Mouse (Mus musculus): ENCODE results near the gene Cox5a. TPM values are rescaled to one million over a fixed set of nuclear protein-coding genes. Genes with fewer than 3 reads are reported as not detected.

Gene Cox5a
- 1,449 and 1,523 TPM in 2 replicates for polyA plus RNA-seq (2015; fragmentation: Nextera tagmentation; extraction: Ambion mirVana)

DNA sequence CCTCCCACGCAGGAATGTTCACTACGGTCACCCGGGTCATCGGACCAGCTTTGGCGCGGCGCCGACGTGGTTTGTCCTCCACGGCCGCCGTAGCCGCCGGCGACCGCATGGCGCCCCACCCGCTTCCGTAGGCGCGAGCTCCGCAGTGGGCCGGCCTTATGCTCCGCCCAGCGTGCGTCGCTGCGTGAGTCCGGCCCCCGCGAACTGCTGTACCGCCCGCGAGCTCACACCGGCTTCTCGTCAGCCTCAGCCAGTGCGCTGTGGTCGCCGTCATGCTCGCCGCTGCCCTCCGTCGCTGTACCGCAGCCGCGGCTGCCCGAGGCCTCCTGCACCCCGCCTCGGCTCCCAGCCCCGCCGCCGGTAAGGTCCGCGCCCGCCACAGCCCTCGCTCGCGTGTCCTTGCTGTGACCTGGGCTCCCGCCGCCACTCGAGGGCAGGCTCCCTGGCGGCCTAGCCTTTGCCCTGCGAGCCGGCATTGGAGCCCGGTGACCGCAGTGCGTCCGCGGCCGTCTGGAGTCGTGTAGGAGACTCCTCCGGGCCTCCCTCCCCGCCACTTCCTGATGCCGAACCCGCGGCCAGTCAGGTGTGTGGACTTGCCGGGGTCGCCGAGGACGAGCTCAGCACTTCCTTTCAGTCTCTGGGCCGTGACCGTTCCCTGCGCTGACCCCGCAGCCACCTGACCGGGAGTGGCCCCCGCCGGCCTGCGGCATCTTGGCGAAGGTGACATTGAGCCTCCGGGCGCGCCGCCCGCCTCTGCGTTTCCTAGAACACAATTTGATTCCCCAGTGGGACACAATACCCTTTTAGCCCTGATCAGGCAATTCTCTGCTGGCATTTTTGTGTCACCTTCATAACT, at the start of gene Cox5a:
TSS of gene Cox5a (plus strand) at position 219 of the 856 bp plus-strand sequence.
- Histone ChIP-seq H3K4me2 (replicated peaks; ENCODE audit: low read depth) (peak within 1 kb of the TSS; percentile 76), H3K27me3 (replicated peaks; ENCODE audit: control insufficient read depth, insufficient read depth, low read length) (no peaks in the 10 kb centered on the region), H3K27ac (ENCODE audit: low read depth, low read length) (peak within 1 kb of the TSS; percentile 99), H3K4me3 (ENCODE audit: low read depth, low read length) (peak within 1 kb of the TSS; percentile 96), H3K36me3 (ENCODE audit: control insufficient read depth, insufficient read depth) (no peaks in the 10 kb centered on the region; the same call in 1 of the 2 replicates), H3K9me3 (ENCODE audit: control insufficient read depth) (no peaks in the 10 kb centered on the region), H3K9ac (ENCODE audit: low read depth, low read length) (peak within 1 kb of the TSS; percentile 97), H3K4me1 (replicated peaks; ENCODE audit: control insufficient read depth, insufficient read depth, low read length) (peaks cover 16% of the 10 kb centered on the region; the same call in 1 of the 2 replicates)
- 0 out of 2 replicates have a peak, but pooled peaks have one; percentile 13 for TF ChIP-seq CTCF (IDR thresholded peaks at IDR 0.05; ENCODE audit: low read depth)
- ATAC-seq = peak; percentile 96
- under 1% methylated on average over 91 of the region's 95 CpGs for WGBS

DNA sequence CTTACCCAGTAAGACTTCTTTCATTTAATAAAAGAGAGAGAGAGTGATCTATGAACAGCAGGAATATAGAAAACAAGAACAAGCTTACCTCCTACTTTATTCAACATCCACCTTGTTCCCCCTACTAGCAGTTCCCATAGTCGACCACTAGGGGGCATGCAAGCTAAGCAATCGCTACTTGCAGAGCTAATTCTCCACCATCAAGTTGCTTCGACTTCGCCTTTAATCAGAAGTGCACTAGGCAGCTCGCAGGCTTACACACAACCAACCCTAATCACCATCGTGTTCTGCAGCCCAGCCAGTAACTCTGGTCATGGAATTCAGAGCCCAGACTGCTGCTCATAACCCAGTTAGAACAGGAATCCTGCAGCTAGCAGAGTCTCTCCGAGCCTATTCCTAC, 35.3 kb upstream of the Cox5a start:
- no peak for ATAC-seq
- Histone ChIP-seq H3K4me2 (replicated peaks; ENCODE audit: low read depth) (no peak overlapping the region), H3K4me3 (ENCODE audit: low read depth, low read length) (no peak overlapping the region), H3K4me1 (replicated peaks; ENCODE audit: control insufficient read depth, insufficient read depth, low read length) (no peaks in the 10 kb centered on the region), H3K36me3 (ENCODE audit: control insufficient read depth, insufficient read depth) (no peaks in the 10 kb centered on the region), H3K9me3 (ENCODE audit: control insufficient read depth) (no peaks in the 10 kb centered on the region), H3K27ac (ENCODE audit: low read depth, low read length) (no peak overlapping the region), H3K27me3 (replicated peaks; ENCODE audit: control insufficient read depth, insufficient read depth, low read length) (no peaks in the 10 kb centered on the region), H3K9ac (ENCODE audit: low read depth, low read length) (no peak overlapping the region)
- TF ChIP-seq CTCF (IDR thresholded peaks at IDR 0.05; ENCODE audit: low read depth) = peak; percentile 98
- WGBS = 15% methylated on average over 7 of the region's 7 CpGs

DNA sequence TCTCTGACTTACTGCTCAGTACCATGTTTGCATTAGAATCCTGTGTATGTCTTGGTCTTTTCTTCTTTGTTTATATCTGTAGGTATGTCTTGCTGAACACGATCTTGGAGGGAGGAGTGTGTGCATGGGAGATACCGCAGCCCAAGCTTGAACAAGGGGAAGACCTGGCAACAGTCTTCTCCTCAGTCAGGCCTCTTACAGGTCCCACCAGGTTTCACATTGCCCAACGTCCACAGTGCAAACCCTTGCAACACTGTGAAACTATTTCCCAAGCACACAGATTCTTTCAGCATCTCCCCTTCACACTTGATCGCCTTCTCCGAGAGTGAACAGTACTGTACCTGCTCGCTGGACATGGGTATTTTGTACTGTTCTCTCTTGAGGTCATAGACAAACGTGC, 33.3 kb upstream of the Cox5a start:
- TF ChIP-seq CTCF (IDR thresholded peaks at IDR 0.05; ENCODE audit: low read depth) = no peak
- ATAC-seq = no peak
- H3K36me3 ChIP-seq (ENCODE audit: control insufficient read depth, insufficient read depth) = no peaks in the 10 kb centered on the region

DNA sequence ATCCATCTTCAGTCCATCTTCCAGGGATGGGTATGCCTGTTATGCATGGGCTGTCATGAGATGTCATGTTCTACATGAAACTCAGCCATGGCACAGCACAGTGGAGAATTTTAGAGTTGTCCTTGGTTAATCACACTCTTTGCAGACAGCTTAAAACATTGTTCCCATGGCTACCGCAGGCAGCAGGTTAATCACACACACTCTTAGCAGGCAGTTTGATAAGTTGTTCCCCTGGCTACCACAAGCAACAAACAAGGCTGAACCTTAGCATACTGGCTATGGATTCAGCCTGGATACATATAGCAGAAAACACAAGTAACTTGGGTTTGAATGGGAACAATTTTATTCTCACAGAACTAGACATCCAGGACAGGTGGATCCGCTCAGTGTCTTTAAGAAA, 27.5 kb upstream of the Cox5a start:
- Histone ChIP-seq H3K4me1 (replicated peaks; ENCODE audit: control insufficient read depth, insufficient read depth, low read length) (no peaks in the 10 kb centered on the region), H3K9me3 (ENCODE audit: control insufficient read depth) (no peaks in the 10 kb centered on the region), H3K36me3 (ENCODE audit: control insufficient read depth, insufficient read depth) (no peaks in the 10 kb centered on the region), H3K9ac (ENCODE audit: low read depth, low read length) (no peak overlapping the region), H3K4me2 (replicated peaks; ENCODE audit: low read depth) (no peak overlapping the region), H3K4me3 (ENCODE audit: low read depth, low read length) (no peak overlapping the region), H3K27me3 (replicated peaks; ENCODE audit: control insufficient read depth, insufficient read depth, low read length) (no peaks in the 10 kb centered on the region), H3K27ac (ENCODE audit: low read depth, low read length) (no peak overlapping the region)
- no peak for TF ChIP-seq CTCF (IDR thresholded peaks at IDR 0.05; ENCODE audit: low read depth)
- ATAC-seq = no peak
- 94% methylated on average over 2 of the region's 2 CpGs for WGBS

More for the DNA sequence above, 33.3 kb upstream of the Cox5a start:
- H3K27me3 ChIP-seq (replicated peaks; ENCODE audit: control insufficient read depth, insufficient read depth, low read length) = no peaks in the 10 kb centered on the region
- H3K9me3 ChIP-seq (ENCODE audit: control insufficient read depth) = no peaks in the 10 kb centered on the region
- no peak overlapping the region for H3K27ac ChIP-seq (ENCODE audit: low read depth, low read length)
- H3K9ac ChIP-seq (ENCODE audit: low read depth, low read length) = no peak overlapping the region
- no peak overlapping the region for H3K4me3 ChIP-seq (ENCODE audit: low read depth, low read length)
- 69% methylated on average over 7 of the region's 7 CpGs for WGBS
- H3K4me2 ChIP-seq (replicated peaks; ENCODE audit: low read depth) = no peak overlapping the region
- no peaks in the 10 kb centered on the region for H3K4me1 ChIP-seq (replicated peaks; ENCODE audit: control insufficient read depth, insufficient read depth, low read length)

DNA sequence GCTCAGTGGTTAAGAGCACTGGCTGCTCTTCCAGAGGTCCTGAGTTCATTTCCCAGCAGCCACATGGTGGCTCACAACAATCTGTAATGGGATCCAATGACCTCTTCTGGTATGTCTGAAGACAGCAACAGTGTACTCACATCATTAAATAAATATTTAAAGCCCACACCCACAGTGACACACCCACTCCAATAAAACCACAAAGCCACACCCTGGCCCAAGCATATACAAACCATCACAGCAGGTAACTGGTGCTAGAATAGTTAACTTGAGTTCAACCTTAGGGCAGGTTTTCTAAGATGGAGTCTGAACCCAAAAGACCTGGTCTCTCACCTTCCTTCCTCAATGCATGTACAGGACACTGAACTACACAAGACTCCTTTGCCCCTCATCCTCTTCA, 26.1 kb upstream of the Cox5a start:
- TF ChIP-seq CTCF (IDR thresholded peaks at IDR 0.05; ENCODE audit: low read depth) = no peak
- H3K27ac ChIP-seq (ENCODE audit: low read depth, low read length) = no peak overlapping the region
- H3K36me3 ChIP-seq (ENCODE audit: control insufficient read depth, insufficient read depth) = no peaks in the 10 kb centered on the region
- H3K4me3 ChIP-seq (ENCODE audit: low read depth, low read length) = no peak overlapping the region
- no peak for ATAC-seq
- H3K27me3 ChIP-seq (replicated peaks; ENCODE audit: control insufficient read depth, insufficient read depth, low read length) = no peaks in the 10 kb centered on the region
- H3K9ac ChIP-seq (ENCODE audit: low read depth, low read length) = no peak overlapping the region
- no peaks in the 10 kb centered on the region for H3K4me1 ChIP-seq (replicated peaks; ENCODE audit: control insufficient read depth, insufficient read depth, low read length)
- no peak overlapping the region for H3K4me2 ChIP-seq (replicated peaks; ENCODE audit: low read depth)
- no peaks in the 10 kb centered on the region for H3K9me3 ChIP-seq (ENCODE audit: control insufficient read depth)

DNA sequence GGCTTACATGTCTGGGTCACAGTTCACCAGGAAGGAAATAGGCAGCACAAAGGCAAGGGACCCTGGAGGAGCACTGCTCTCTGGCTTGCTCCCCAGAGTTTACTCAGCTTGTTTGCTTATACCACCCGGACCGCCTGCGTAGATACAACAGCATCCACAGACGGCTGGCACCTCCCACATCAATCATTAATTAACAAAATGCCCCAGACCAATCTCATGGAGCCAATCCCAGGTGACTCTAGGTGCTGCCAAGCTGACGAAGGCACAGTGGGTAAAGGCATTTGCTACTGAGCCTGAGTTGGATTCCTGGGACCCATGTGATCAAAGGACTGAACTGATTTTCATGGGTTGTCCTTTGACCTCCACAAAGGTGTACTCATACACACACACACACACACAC, 23.8 kb upstream of the Cox5a start:
- H3K4me3 ChIP-seq (ENCODE audit: low read depth, low read length) = no peak overlapping the region
- 41% methylated on average over 5 of the region's 5 CpGs for WGBS

More for the DNA sequence above, 23.8 kb upstream of the Cox5a start:
- no peaks in the 10 kb centered on the region for H3K36me3 ChIP-seq (ENCODE audit: control insufficient read depth, insufficient read depth)
- TF ChIP-seq CTCF (IDR thresholded peaks at IDR 0.05; ENCODE audit: low read depth) = no peak
- H3K4me1 ChIP-seq (replicated peaks; ENCODE audit: control insufficient read depth, insufficient read depth, low read length) = no peaks in the 10 kb centered on the region
- no peak overlapping the region for H3K9ac ChIP-seq (ENCODE audit: low read depth, low read length)
- H3K27ac ChIP-seq (ENCODE audit: low read depth, low read length) = no peak overlapping the region
- no peaks in the 10 kb centered on the region for H3K9me3 ChIP-seq (ENCODE audit: control insufficient read depth)
- no peak for ATAC-seq
- H3K27me3 ChIP-seq (replicated peaks; ENCODE audit: control insufficient read depth, insufficient read depth, low read length) = peaks cover 20% of the 10 kb centered on the region
- no peak overlapping the region for H3K4me2 ChIP-seq (replicated peaks; ENCODE audit: low read depth)
